12 mouse cellular contexts compared by ENCODE assay signal in genomic region chr14:70837528-70837927, GRCm38 (mm10).
DNase-seq lines count a peak whose midpoint lies in the region; ATAC-seq and TF ChIP-seq lines count a peak whose summit lies in the region.
"Had no signal": no experiment of that assay in that cellular context is flagged by ENCODE, and none has a peak within 500 bp of the region (broad histone marks: within the 10 kb centered on the region; RNA-seq: fewer than 3 reads in every experiment).

No protein-coding gene starts in this region.

- H3K4me3 ChIP-seq in forebrain, embryonic 14.5 days (ENCODE audit: low read depth, low read length) = no peak overlapping the region
- H3K4me3 ChIP-seq in hindbrain, embryonic 16.5 days (ENCODE audit: low read length) = no peak overlapping the region
- H3K4me3 ChIP-seq in intestine, postnatal 0 days (ENCODE audit: low read depth, low read length) = no peak overlapping the region
- H3K4me3 ChIP-seq: liver, embryonic 13.5 days had no signal

- H3K9me3 ChIP-seq in forebrain, embryonic 14.5 days (replicated peaks; ENCODE audit: control insufficient read depth, low read length) = no peaks in the 10 kb centered on the region
- H3K9me3 ChIP-seq in hindbrain, embryonic 16.5 days (ENCODE audit: control insufficient read depth, low read length) = no peaks in the 10 kb centered on the region
- H3K9me3 ChIP-seq in intestine, postnatal 0 days (ENCODE audit: control insufficient read depth) = no peaks in the 10 kb centered on the region

- no peak overlapping the region for H3K9ac ChIP-seq in forebrain, embryonic 14.5 days (ENCODE audit: low read length)
- H3K9ac ChIP-seq in hindbrain, embryonic 16.5 days (ENCODE audit: low read depth, low read length) = no peak overlapping the region
- H3K9ac ChIP-seq in intestine, postnatal 0 days (ENCODE audit: low read depth, low read length) = no peak overlapping the region
- H3K9ac ChIP-seq: liver, embryonic 13.5 days had no signal

- peak; percentile 15 for DNase-seq in thymus, postnatal 4 days
- DNase-seq in thymus, postnatal 14 days = no peak
- DNase-seq in forebrain, embryonic 14.5 days (ENCODE audit: low spot score) = peak; percentile 64
- no peak for DNase-seq in cerebellum, adult 11 months
- DNase-seq in kidney, postnatal 36 days = no peak
- DNase-seq: adrenal gland, postnatal 10 days; liver, embryonic 13.5 days; lung, postnatal 14 days; thymus, adult 18-20 months had no signal

- no peak overlapping the region for H3K4me2 ChIP-seq in forebrain, embryonic 14.5 days (ENCODE audit: low read length)
- 0 out of 2 replicates have a peak overlapping the region, but pooled peaks have one; percentile 6 for H3K4me2 ChIP-seq in hindbrain, embryonic 16.5 days (ENCODE audit: low read length)
- no peak overlapping the region for H3K4me2 ChIP-seq in intestine, postnatal 0 days (replicated peaks; ENCODE audit: low read depth)
- H3K4me2 ChIP-seq: liver, embryonic 13.5 days had no signal

- no peaks in the 10 kb centered on the region for H3K27me3 ChIP-seq in forebrain, embryonic 14.5 days (replicated peaks; ENCODE audit: control insufficient read depth, insufficient read depth, low read length)
- no peaks in the 10 kb centered on the region for H3K27me3 ChIP-seq in hindbrain, embryonic 16.5 days (replicated peaks; ENCODE audit: control insufficient read depth, insufficient read depth, low read length)
- H3K27me3 ChIP-seq in intestine, postnatal 0 days (replicated peaks; ENCODE audit: control insufficient read depth, insufficient read depth, low read length) = no peaks in the 10 kb centered on the region
- H3K27me3 ChIP-seq: liver, embryonic 13.5 days had no signal

- ATAC-seq in forebrain, embryonic 14.5 days = peak; percentile 73; the same call in 1 of the 2 replicates
- ATAC-seq in hindbrain, embryonic 16.5 days = no peak
- ATAC-seq in intestine, postnatal 0 days = no peak

- peaks cover 5% of the 10 kb centered on the region; the same call in 1 of the 2 replicates for H3K4me1 ChIP-seq in forebrain, embryonic 14.5 days (ENCODE audit: control insufficient read depth, insufficient read depth, low read length)
- H3K4me1 ChIP-seq in hindbrain, embryonic 16.5 days (ENCODE audit: control insufficient read depth, insufficient read depth, low read depth, low read length) = peaks cover 2% of the 10 kb centered on the region; the same call in 1 of the 2 replicates
- H3K4me1 ChIP-seq in intestine, postnatal 0 days (replicated peaks; ENCODE audit: control insufficient read depth, insufficient read depth, low read length) = no peaks in the 10 kb centered on the region
- H3K4me1 ChIP-seq: liver, embryonic 13.5 days had no signal

- no peaks in the 10 kb centered on the region for H3K36me3 ChIP-seq in forebrain, embryonic 14.5 days (ENCODE audit: control insufficient read depth, insufficient read depth, low read length)
- H3K36me3 ChIP-seq in hindbrain, embryonic 16.5 days (ENCODE audit: control insufficient read depth, insufficient read depth, low read length) = no peaks in the 10 kb centered on the region
- no peaks in the 10 kb centered on the region for H3K36me3 ChIP-seq in intestine, postnatal 0 days (ENCODE audit: control insufficient read depth, insufficient read depth)
- H3K36me3 ChIP-seq: liver, embryonic 13.5 days had no signal

- WGBS in forebrain, embryonic 14.5 days = 7% methylated on average over 6 of the region's 6 CpGs
- 5% methylated on average over 6 of the region's 6 CpGs for WGBS in hindbrain, embryonic 16.5 days
- WGBS in intestine, postnatal 0 days = 8% methylated on average over 6 of the region's 6 CpGs

- H3K27ac ChIP-seq in forebrain, embryonic 14.5 days (ENCODE audit: low read depth, low read length) = no peak overlapping the region
- H3K27ac ChIP-seq in hindbrain, embryonic 16.5 days (ENCODE audit: low read depth, low read length) = no peak overlapping the region
- no peak overlapping the region for H3K27ac ChIP-seq in intestine, postnatal 0 days (ENCODE audit: low read depth, low read length)
- H3K27ac ChIP-seq: kidney, postnatal 0 days; liver, embryonic 13.5 days had no signal

- TF ChIP-seq CTCF in intestine, postnatal 0 days (IDR thresholded peaks at IDR 0.05; ENCODE audit: low read depth) = no peak

Comparison
In these comparisons a context has a peak if more than half of its experiments do, and no peak if none do; other contexts are left out.
1. DNase-seq: peak in thymus, postnatal 4 days (single experiment) and forebrain, embryonic 14.5 days (single experiment); none in thymus, postnatal 14 days (single experiment), cerebellum, adult 11 months (single experiment) and kidney, postnatal 36 days (0 of 2).